Mouse (Mus musculus): ENCODE measurements around the gene Hoxd8. TPM values are rescaled to one million over a fixed set of nuclear protein-coding genes. Genes with fewer than 3 reads are reported as not detected.

Gene Hoxd8
- total RNA-seq, 4 experiments from 2014 or later = not detected

- DNase-seq (ENCODE audit: low spot score in 2 of 2) = no peak
Observed at GRCm38 (mm10) chr2:74733765-74734164, 29.4 kb downstream of the Hoxd8 start.

- no peak for DNase-seq (ENCODE audit: low spot score in 2 of 2)
Observed at GRCm38 (mm10) chr2:74734451-74734850, 30.0 kb downstream of the Hoxd8 start.

DNA sequence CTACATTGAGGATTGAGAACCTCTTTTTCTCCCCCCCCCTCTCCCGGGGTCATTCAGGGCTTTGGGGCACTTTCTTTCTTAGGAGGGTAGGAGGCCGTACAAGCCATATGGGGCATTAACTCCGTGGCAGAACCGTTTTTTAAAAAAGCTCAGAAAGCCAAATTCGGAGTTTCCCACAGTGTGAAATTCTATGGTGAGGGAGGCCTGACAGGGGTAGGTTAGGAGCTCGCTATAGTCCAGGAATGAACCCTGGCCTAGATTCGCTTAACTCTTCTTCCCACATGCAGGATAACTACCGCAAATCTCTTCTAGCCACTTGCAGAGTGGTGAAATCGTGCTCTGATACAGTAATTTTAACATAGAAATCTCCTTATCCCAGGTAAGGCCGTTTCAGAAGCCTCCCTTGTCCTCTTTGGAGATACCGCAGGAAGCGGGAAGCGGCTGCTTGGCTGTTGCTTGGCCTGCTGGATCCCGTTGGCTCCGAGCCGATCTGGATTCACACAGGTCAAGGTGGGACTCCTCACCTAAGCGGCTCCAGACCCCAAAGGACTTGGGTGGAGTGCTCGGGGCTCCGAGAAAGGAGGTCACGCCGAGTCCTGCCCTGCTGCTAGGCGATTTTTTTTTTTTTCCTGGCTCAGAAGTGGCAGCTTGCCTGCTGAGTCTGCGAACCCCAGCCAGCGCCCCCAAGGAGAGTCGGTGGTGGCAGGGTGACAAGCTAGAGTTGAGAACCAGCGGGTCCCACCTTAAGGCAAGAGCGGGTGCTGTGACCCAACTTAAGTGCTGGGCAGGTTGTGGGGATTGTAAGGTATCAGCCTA is 30.8 kb downstream of the Hoxd8 start:
- DNase-seq (ENCODE audit: low spot score in 2 of 2) = no peak

DNA sequence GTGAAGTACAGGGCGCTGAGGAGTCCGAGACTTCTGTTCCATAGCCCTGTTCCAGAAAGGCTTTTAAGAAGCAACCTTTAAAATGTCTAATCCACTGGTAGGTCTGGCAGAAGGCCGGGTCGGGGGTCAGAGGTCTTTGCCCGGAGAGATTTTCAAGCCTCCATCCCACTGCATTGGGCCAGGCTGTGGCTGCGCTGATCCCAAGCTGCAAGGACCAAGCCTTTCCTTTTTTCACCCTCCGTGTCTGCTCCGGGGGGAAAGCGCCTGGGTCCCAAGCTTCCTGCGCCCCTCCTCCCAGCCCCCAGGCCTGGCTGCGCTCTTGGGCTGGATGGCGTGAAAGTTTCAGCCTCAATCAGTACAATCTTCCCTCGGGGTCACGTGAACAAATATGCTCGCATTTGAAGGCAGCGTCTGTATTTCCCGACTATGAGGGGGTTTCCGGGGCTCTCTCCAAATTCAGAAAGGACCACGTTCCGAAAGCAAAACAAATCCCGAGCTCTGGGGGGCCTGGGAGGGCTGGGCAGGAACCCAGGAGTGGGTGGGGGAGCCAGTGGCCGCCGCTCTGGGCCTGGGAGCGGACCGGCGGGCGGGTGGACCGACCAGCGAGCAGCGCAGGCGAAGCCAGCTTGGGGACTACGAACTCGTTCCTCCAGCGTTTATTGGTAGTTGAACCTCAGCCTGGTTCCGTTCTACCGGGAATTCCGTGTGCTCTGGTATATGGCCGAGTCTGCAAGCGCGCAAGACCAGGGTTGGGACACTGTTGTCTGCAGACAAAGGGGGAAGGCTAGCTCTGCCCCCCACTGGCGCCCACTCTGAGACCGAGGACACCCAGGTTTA is 31.7 kb downstream of the Hoxd8 start:
- DNase-seq (ENCODE audit: low spot score in 2 of 2) = no peak

GRCm38 (mm10) chr2:74736688-74737577 is 32.5 kb downstream of the Hoxd8 start:
- no peak for DNase-seq (ENCODE audit: low spot score in 2 of 2)

- DNase-seq (ENCODE audit: low spot score in 2 of 2) = no peak
Observed at GRCm38 (mm10) chr2:74737578-74738070, 33.2 kb downstream of the Hoxd8 start.

GRCm38 (mm10) chr2:74738623-74739475 is 34.4 kb downstream of the Hoxd8 start:
- no peak for DNase-seq (ENCODE audit: low spot score in 2 of 2)

- no peak for DNase-seq (ENCODE audit: low spot score in 2 of 2)
Observed at GRCm38 (mm10) chr2:74739476-74739800, 35.0 kb downstream of the Hoxd8 start.

- DNase-seq (ENCODE audit: low spot score in 2 of 2) = no peak
Observed at GRCm38 (mm10) chr2:74739869-74740268, 35.5 kb downstream of the Hoxd8 start.

- DNase-seq (ENCODE audit: low spot score in 2 of 2) = no peak
Observed at GRCm38 (mm10) chr2:74740311-74741091, 36.1 kb downstream of the Hoxd8 start.

- no peak for DNase-seq (ENCODE audit: low spot score in 2 of 2)
Observed at GRCm38 (mm10) chr2:74741252-74741978, 37.0 kb downstream of the Hoxd8 start.

DNA sequence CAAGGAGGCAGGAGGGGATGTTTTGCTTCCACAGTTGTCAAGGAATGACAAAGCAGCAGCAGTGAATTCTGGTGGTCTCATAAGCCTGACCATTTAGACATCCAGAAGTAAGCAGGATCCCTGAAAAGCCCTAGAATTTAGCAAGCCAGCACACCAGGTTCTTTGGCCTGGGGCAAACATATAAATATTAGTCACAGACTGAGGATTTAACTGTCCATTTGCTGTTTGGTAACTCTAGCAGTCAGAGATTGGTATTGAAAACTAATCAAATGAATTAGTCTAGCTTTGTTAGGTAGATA is 37.5 kb downstream of the Hoxd8 start:
- DNase-seq (ENCODE audit: low spot score in 2 of 2) = no peak

DNA sequence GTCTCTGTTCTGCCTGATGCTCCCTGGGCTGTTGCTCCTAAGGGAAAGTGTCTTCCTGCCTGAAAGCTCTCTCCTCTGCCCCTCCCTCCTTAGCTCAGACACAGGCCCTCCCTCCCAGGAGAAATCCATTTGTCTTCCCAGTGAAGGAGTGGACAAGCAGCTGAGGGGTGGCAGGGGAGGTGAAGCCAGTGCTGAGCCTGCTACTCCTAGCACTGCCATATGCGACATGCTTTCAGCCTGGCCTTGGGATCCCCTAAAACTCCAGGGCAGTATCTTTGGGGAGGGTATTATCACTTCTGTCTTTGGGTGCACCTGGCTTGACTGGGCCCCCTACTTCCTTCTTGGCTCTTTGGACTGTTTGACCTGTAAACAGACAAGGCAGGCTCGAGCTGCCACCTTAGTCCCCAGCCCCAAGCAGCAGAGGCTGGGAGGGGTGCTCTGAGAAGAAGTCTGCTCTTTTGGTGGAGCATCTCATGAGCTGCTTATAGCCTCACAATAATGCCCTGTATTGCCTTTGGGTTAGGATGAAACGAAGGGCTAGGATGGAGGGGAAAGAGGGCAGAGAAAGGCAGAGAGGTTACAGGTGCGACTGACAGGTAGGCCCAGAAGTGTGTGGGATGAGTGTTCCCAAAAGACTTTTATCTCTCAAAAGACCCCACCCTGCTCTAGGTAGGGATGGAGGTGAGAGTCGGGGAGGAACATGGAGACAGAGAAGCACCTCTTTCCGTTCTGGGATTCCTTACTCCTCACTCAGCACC is 41.3 kb downstream of the Hoxd8 start:
- DNase-seq (ENCODE audit: low spot score in 2 of 2) = no peak

- no peak for DNase-seq (ENCODE audit: low spot score in 2 of 2)
Observed at GRCm38 (mm10) chr2:74746298-74746921, 42.0 kb downstream of the Hoxd8 start.

DNA sequence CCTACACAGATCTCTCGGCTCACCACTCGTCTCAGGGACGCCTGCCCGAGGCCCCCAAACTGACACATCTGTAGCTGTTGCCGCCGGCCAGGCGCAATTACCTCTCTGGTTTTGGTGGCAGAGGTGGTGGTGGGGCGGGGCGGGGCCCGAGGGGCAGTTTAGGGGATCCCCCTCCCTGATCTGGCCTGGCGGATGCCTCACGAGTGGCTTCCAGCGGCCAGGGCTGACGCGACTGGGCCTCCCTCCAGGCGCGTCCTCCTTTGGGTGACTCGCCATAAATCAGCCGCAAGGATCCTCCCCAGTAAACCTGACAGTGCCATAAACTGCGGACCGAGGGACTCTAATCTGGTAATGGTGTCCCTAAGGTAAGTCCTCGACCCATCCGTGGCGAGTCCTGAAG is 42.6 kb downstream of the Hoxd8 start:
- DNase-seq (ENCODE audit: low spot score in 2 of 2) = no peak

GRCm38 (mm10) chr2:74747661-74748141 is 43.3 kb downstream of the Hoxd8 start:
- no peak for DNase-seq (ENCODE audit: low spot score in 2 of 2)

DNA sequence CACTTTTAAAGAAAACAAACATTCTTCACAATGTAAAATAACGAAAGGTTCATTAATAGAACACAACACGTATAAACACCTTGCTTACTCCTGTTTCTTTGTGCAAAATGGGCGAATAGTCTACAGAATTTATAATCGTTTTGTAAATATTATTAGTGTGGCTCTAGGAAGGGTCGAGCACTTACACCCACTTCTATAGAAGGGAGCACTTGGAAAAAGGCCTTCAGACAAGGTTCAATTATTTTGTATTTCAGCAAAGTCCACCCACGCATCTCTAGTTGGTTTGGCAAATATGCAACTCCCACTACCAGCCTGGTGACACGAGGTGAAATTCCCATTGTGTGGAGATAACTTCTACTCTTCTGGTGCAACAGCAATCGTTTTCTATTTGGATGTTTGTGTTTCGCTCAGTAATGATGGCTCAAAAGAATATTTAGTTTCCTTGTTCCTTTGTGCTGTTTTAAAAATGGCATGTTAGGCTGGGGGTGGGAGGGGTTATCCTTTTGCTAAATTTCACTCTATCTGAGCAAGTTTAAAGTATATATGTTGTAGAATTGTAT is 44.1 kb downstream of the Hoxd8 start:
- no peak for DNase-seq (ENCODE audit: low spot score in 2 of 2)
